ENCODE assay signal across 8 mouse cellular contexts in the genomic region with DNA sequence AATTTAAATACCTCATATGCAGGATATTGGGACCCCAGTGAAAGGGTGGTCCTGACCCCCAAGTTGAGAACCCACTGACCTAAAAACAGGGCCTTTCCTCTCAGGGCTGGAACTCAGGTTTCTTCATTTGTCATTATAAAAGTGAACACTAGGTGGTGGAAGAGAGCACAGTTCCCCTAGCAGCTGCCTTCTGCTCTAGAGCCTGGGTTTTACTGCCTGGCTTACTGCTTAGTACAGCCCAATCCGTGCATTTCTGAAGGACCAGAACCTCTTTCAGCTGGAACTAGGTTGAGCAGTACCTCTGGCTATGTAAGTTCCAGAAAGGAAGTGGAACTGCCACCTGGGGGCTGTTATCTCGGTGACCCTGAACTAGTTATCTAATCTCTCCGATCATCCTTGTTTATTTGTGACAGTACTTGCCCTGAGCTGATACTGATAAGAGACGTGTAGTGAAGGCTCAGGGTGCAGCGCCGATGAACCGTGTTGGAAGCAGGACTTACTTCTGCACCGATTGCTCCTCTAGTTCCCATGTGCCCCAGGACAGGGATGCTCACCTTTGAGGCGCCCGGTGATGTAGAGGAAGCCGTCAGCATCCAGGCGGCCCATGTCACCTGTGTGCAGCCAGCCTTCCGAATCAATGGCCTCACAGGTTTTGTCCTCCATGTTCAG. TPM values are rescaled to one million over a fixed set of nuclear protein-coding genes. Genes with fewer than 3 reads are reported as not detected.
DNase-seq lines count a peak whose midpoint lies in the region; ATAC-seq and TF ChIP-seq lines count a peak whose summit lies in the region.

No protein-coding gene starts in this region.

- no peak overlapping the region for H3K9ac ChIP-seq in liver, adult 2 months (ENCODE audit: low read depth, low read length)
- H3K9ac ChIP-seq in intestine, embryonic 15.5 days, result no peak overlapping the region
- no peak overlapping the region for H3K9ac ChIP-seq in lung, embryonic 14.5 days

- H3K27ac ChIP-seq in liver, adult 2 months (replicated peaks; ENCODE audit: insufficient read depth, low read depth, low read length), result no peak overlapping the region
- H3K27ac ChIP-seq in intestine, embryonic 15.5 days, result no peak overlapping the region
- no peak overlapping the region for H3K27ac ChIP-seq in lung, embryonic 14.5 days (ENCODE audit: low read depth)

- H3K36me3 ChIP-seq in liver, adult 2 months (ENCODE audit: control insufficient read depth, insufficient read depth, low read length), result no peaks in the 10 kb centered on the region
- H3K36me3 ChIP-seq in intestine, embryonic 15.5 days, result no peaks in the 10 kb centered on the region
- H3K36me3 ChIP-seq in lung, embryonic 14.5 days (ENCODE audit: insufficient read depth), result no peaks in the 10 kb centered on the region

- TF ChIP-seq CTCF in liver, adult 2 months (IDR thresholded peaks at IDR 0.05; ENCODE audit: low read depth, low read length), result peak; percentile 54; the same call in 1 of the 2 replicates
- peak; percentile 80 for TF ChIP-seq CTCF in lung, embryonic 14.5 days (IDR thresholded peaks at IDR 0.05; ENCODE audit: low read depth)

- H3K79me2 ChIP-seq in liver, adult 2 months (ENCODE audit: control insufficient read depth, insufficient read depth, low read length), result no peaks in the 10 kb centered on the region

- H3K27me3 ChIP-seq in liver, adult 2 months (ENCODE audit: control insufficient read depth, insufficient read depth, low read length), result no peaks in the 10 kb centered on the region
- no peaks in the 10 kb centered on the region for H3K27me3 ChIP-seq in intestine, embryonic 15.5 days (replicated peaks)
- H3K27me3 ChIP-seq in lung, embryonic 14.5 days (ENCODE audit: insufficient read depth, low read length), result no peaks in the 10 kb centered on the region

- DNase-seq in liver, adult 2 months (ENCODE audit: extremely low read depth, low read depth, low spot score), result peak; percentile 39
- no peak for DNase-seq in liver
- peak; percentile 23 for DNase-seq in T-cell, adult 2 months (ENCODE audit: low spot score)
- peak; percentile 69 for DNase-seq in embryo, embryonic 11 days
- peak; percentile 81 for DNase-seq in lung, embryonic 14.5 days
- peak; percentile 92 for DNase-seq in retina, embryonic 14.5 days (ENCODE audit: low spot score)
- DNase-seq in adrenal gland, adult 18-20 months (ENCODE audit: low spot score in 2 of 2), result no peak

- no peak overlapping the region for H3K4me2 ChIP-seq in intestine, embryonic 15.5 days (replicated peaks)
- H3K4me2 ChIP-seq in lung, embryonic 14.5 days, result no peak overlapping the region

- peak; percentile 82 for ATAC-seq in intestine, embryonic 15.5 days
- ATAC-seq in lung, embryonic 14.5 days (ENCODE audit: insufficient read depth), result peak; percentile 70

- H3K4me1 ChIP-seq in liver, adult 2 months (ENCODE audit: control insufficient read depth, insufficient read depth, low read length), result 0 out of 2 replicates have a peak, but pooled peaks cover 1% of the 10 kb centered on the region
- no peaks in the 10 kb centered on the region for H3K4me1 ChIP-seq in intestine, embryonic 15.5 days (replicated peaks)
- no peaks in the 10 kb centered on the region for H3K4me1 ChIP-seq in lung, embryonic 14.5 days (ENCODE audit: insufficient read depth)

- H3K9me3 ChIP-seq in intestine, embryonic 15.5 days, result no peaks in the 10 kb centered on the region
- H3K9me3 ChIP-seq in lung, embryonic 14.5 days (ENCODE audit: low read depth, low read length), result no peaks in the 10 kb centered on the region

- WGBS in liver, adult 2 months, result 25% methylated on average over 13 of the region's 13 CpGs
- 45% methylated on average over 13 of the region's 13 CpGs for WGBS in intestine, embryonic 15.5 days
- WGBS in lung, embryonic 14.5 days, result 34% methylated on average over 13 of the region's 13 CpGs

- H3K4me3 ChIP-seq in liver, adult 2 months (ENCODE audit: insufficient read depth, low read depth, low read length), result no peak overlapping the region
- no peak overlapping the region for H3K4me3 ChIP-seq in intestine, embryonic 15.5 days (replicated peaks)
- no peak overlapping the region for H3K4me3 ChIP-seq in lung, embryonic 14.5 days (ENCODE audit: low read depth, low read length)

- no peak for TF ChIP-seq POLR2A in liver, adult 2 months (IDR thresholded peaks at IDR 0.05; ENCODE audit: extremely low read depth, insufficient read depth, low read length)

RNA-seq across cellular contexts. Expression of gene Idh3a, which starts 28.2 kb away (rescaled TPM):
- total RNA-seq in liver, adult 2 months (2014; rRNA removed), result 25.9 and 26.1 TPM in 2 replicates
- polyA plus RNA-seq in liver, adult 2 months (2012; rRNA removed), result 16.3 and 19.0 TPM in 2 replicates
- 194 and 206 TPM in 2 replicates for polyA plus RNA-seq in intestine, embryonic 15.5 days (2015; fragmentation: Nextera tagmentation; extraction: Ambion mirVana)
- 106 and 112 TPM in 2 replicates for polyA plus RNA-seq in lung, embryonic 14.5 days (2014; fragmentation: Nextera tagmentation; extraction: Ambion mirVana)
- total RNA-seq in adrenal gland, adult 18-20 months (2021), result 100 to 1,000 TPM; 269 to 484 TPM

RNA-seq across cellular contexts. Expression of gene Acsbg1, which starts 47.4 kb away (rescaled TPM):
- total RNA-seq in liver, adult 2 months (2014; rRNA removed), result under 0.01 and 0.60 TPM in 2 replicates
- 0.07 and 0.12 TPM in 2 replicates for polyA plus RNA-seq in liver, adult 2 months (2012; rRNA removed)
- polyA plus RNA-seq in intestine, embryonic 15.5 days (2015; fragmentation: Nextera tagmentation; extraction: Ambion mirVana), result 0.16 and 0.52 TPM in 2 replicates
- polyA plus RNA-seq in lung, embryonic 14.5 days (2014; fragmentation: Nextera tagmentation; extraction: Ambion mirVana), result 0.31 and 0.32 TPM in 2 replicates
- total RNA-seq in adrenal gland, adult 18-20 months (2021), result 100 to 1,000 TPM; 221 to 307 TPM

RNA-seq across cellular contexts. Expression of gene Cib2, which starts 54.3 kb away (rescaled TPM):
- 3.7 and 4.7 TPM in 2 replicates for total RNA-seq in liver, adult 2 months (2014; rRNA removed)
- polyA plus RNA-seq in liver, adult 2 months (2012; rRNA removed), result 4.1 and 5.8 TPM in 2 replicates
- 9.4 and 9.9 TPM in 2 replicates for polyA plus RNA-seq in intestine, embryonic 15.5 days (2015; fragmentation: Nextera tagmentation; extraction: Ambion mirVana)
- 14.1 and 15.3 TPM in 2 replicates for polyA plus RNA-seq in lung, embryonic 14.5 days (2014; fragmentation: Nextera tagmentation; extraction: Ambion mirVana)
- 100 to 1,000 TPM in 1 of 2 experiments, 10 to 100 TPM in 1; 53.0 to 105 TPM for total RNA-seq in adrenal gland, adult 18-20 months (2021)

Comparison
In these comparisons a context has a peak if more than half of its experiments do, and no peak if none do; other contexts are left out.
1. DNase-seq: peak in liver, adult 2 months (single experiment), T-cell, adult 2 months (single experiment), embryo, embryonic 11 days (single experiment), lung, embryonic 14.5 days (single experiment) and retina, embryonic 14.5 days (single experiment); none in liver (single experiment) and adrenal gland, adult 18-20 months (0 of 2).